Mouse (Mus musculus): Measurements from ENCODE around the gene Baiap2l1.
A peak's percentile ranks its signal among the peaks of the same experiment; 100 is the strongest.

The Baiap2l1 gene

DNA sequence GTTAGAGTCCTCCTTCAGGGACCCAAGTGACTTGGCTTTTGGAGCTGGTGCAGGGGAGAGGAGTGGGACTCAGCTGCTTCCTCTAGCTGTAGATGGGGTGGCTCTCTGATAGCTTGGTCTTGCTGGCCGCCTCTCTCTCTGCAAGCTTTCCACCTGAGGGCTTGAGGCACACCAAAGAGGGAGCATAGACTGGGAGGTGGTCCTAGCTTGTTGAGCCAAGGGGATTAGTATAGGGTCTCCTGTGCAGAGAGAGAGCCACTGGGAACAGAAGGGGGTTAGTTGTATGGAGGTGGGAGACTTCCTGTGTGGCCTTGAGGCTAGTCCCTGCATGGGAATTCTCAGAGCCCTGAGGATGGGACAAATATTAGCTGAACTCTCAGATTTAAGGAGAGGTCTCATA, 101.0 kb downstream of the Baiap2l1 start:
- no peak for DNase-seq (ENCODE audit: low spot score)

DNA sequence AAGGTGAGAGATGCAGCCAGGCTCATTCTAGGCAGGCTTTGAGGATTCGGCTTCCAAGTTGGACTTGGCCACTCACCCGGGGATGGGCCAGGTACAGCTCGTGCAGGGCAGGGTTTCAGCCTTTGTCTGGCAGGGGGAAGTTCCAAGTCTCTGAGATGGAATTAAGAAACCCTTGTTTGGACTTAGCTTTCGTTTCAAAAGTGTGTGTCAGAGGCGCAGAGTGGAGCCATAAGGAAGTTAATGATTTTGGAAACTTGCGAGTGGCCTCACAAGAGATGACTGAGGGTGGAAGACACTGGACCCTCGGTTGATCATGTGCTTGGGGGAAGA, 101.4 kb downstream of the Baiap2l1 start:
- no peak for DNase-seq (ENCODE audit: low spot score)

GRCm38 (mm10) chr5:144255632-144256540, 102.0 kb downstream of the Baiap2l1 start:
- peak; percentile 71 for DNase-seq (ENCODE audit: low spot score)

GRCm38 (mm10) chr5:144254811-144255631, 102.9 kb downstream of the Baiap2l1 start:
- DNase-seq (ENCODE audit: low spot score): peak; percentile 89

DNA sequence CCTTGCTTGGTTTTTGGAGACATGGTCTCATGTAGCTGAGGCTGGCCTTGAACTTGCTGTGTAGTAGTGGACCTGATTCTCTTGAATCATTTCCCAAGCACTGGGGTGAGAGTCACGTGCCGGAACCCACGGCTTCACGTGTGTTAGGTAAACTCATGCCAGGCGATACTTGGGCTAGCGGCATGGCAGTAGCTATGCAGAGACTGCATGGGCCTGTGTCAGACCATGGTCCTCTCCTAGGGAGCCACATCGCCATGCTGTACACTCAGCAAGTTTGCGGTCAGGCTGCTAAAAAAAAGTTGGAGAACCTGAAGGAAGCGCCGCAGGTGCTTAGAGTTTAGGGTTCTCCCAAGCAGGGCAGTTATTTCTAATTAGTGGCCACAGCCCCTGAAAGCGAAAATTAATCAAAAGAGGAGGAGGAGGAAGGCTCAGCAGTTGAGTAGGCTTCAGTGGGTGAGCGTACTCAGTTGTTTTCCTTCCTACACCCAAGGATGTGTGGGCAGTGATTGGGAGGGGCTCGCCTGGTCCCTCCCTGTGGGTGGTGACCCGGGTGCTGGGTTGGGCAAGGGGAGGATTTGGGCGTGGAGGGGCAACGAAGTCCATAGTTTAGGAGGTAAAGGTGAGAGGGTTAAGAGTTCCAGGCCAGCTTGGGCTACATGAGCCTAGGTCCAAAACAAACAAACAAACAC, 103.6 kb downstream of the Baiap2l1 start:
- no peak for DNase-seq (ENCODE audit: low spot score)

DNA sequence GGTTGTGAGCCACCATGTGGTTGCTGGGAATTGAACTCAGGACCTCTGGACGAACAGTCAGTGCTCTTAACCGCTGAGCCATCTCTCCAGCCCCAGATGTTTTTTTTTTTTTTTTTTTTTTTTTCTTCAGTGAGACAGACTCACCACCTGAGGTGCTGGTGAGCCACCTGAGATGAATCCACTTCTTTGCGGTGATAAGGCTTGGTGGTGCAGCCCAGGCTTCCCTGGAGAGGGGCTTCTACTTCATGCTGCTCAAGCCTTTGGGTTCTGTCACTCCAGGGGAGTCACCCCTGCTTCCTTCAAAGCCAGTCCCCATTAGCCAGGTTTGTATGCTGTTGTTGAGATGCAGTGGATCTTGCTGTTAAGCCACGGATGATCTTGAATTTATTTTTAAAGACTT, 104.7 kb downstream of the Baiap2l1 start:
- no peak for DNase-seq (ENCODE audit: low spot score)

- DNase-seq (ENCODE audit: low spot score): no peak
These were observed 105.9 kb downstream of the Baiap2l1 start for GRCm38 (mm10) chr5:144251876-144252577.

- DNase-seq (ENCODE audit: low spot score): no peak
These were observed 108.0 kb downstream of the Baiap2l1 start for GRCm38 (mm10) chr5:144249871-144250270.

DNA sequence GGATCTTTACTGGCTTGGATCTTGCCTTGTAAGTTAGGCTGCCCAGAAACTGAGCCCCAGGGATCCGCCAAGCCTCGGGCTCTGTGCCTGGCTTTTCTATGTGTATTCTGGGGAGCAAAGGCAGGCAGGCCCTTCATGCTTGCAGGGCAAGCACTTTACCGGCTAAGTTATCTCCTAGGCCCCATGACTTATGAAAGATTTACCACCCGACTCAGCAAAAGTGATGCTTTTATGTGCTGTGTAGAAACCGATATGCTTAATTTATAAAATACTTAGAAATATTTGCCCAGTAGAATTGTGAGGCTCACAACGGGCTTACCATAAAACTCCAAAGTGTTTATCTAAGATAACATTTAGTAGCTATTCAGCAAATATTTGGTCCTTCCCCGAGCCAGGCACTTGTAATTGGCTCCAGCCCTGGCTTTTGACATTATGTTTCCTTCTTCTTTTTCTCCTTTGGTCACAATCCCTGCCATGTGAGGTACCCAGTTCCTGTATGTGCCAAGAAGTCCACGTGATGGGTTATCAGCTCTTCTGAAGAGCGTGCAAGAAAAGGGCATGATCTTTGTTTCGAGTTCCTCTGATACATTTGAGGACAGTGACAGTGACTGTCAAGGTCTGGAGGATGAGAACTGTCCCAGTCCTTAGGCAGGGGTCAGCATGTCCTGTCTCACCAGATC, 109.9 kb downstream of the Baiap2l1 start:
- no peak for DNase-seq (ENCODE audit: low spot score)

- DNase-seq (ENCODE audit: low spot score): no peak
These were observed 110.6 kb downstream of the Baiap2l1 start for GRCm38 (mm10) chr5:144247307-144247706.

GRCm38 (mm10) chr5:144246669-144247068, 111.2 kb downstream of the Baiap2l1 start:
- no peak for DNase-seq (ENCODE audit: low spot score)

DNA sequence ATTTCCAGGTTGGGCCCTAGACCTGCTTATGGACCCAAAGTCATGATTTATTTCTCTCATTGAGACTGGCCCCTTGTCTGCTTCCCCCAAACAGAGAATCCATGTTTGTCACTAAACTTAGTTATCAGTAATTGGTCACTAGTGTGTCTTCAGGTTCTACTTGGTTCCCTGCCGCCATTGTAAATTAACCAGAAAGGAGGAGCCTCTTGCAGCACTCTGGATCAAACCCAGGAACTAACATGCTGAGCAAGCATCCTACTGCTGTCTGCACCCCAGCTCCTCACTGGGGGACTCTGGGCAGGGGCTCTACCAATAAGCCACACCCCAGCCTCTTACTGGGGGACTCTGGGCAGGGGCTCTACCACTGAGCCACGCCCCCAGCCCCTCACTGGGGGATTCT, 112.3 kb downstream of the Baiap2l1 start:
- DNase-seq (ENCODE audit: low spot score): no peak

DNA sequence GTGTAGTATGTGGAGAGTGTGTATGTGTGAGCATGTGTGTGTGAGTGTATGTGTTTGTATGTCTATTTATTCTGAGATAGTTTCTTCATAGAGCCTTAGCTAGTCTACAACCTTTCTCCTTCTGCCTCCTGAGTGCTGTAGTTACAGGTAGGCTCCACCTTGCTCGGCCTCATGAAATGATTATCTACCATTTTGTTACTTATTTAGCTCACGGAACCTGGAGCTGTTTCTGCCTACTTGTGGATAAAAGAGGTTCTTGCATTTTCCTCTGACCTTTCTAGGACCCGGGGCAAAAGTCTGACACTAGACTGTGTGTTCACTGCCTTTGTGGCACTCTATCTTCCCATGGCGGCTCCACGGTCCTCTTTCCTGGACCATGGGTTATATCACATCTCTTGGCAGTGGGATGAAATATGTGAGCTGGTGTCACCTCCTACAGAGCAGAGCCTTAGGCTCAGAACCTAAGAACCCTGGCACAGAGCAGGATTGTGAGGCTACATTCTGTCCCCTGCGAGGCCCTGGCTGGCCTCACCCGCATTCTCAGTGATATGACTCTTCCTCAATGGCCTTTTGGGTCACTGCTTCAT, 113.9 kb downstream of the Baiap2l1 start, which contains the start of gene Bri3:
Bri3 (plus strand) TSS at position 537 of the 587 bp plus-strand sequence.
- DNase-seq (ENCODE audit: low spot score): no peak

GRCm38 (mm10) chr5:144238969-144239368, 118.9 kb downstream of the Baiap2l1 start:
- DNase-seq (ENCODE audit: low spot score): no peak

GRCm38 (mm10) chr5:144234714-144235113, 123.2 kb downstream of the Baiap2l1 start:
- DNase-seq (ENCODE audit: low spot score): no peak

DNA sequence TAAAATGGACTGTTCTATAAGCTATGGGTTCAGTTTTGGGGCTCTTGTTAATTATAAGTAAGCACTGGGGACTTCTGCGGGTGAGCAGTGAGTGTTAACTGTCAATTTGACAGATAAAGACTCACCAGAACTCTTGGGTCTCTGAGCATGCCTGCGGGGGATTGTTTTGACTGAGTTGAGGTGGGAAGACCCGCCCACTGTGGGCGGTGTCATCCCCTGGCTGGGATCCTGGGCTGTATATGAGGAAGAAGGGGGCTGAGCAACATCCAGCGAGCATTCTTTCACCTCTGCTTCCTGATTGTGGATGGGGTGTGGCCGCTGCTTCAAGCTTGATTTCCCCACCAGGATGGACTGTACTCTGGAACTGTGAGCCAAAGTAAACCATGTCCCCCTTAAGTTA, 123.7 kb downstream of the Baiap2l1 start:
- DNase-seq (ENCODE audit: low spot score): no peak

GRCm38 (mm10) chr5:144232531-144232930, 125.4 kb downstream of the Baiap2l1 start:
- no peak for DNase-seq (ENCODE audit: low spot score)

DNA sequence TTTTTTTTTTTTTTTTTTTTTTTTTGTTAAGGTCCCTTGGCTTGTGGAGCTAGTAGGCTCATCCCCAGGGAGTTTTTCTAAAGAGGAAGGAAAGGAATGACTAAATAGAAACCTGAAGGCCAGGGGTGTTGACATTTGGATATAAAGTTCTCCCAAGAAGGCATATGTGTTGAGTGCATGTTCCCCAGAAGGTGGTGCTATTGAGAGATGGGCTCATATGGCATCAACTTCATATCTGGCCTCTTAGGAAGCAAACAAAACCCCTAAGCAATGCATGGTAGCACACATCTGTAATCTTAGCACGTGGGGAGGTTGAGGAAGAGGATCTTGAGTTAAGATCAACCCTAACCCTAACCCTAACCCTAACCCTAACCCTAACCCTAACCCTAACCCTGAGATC, 126.5 kb downstream of the Baiap2l1 start:
- peak; percentile 15 for DNase-seq (ENCODE audit: low spot score)

GRCm38 (mm10) chr5:144230216-144230615, 127.7 kb downstream of the Baiap2l1 start:
- DNase-seq (ENCODE audit: low spot score): no peak

GRCm38 (mm10) chr5:144226220-144226619, 131.7 kb downstream of the Baiap2l1 start:
- no peak for DNase-seq (ENCODE audit: low spot score)
